29 mouse cellular contexts compared by ENCODE assay signal in the genomic region with DNA sequence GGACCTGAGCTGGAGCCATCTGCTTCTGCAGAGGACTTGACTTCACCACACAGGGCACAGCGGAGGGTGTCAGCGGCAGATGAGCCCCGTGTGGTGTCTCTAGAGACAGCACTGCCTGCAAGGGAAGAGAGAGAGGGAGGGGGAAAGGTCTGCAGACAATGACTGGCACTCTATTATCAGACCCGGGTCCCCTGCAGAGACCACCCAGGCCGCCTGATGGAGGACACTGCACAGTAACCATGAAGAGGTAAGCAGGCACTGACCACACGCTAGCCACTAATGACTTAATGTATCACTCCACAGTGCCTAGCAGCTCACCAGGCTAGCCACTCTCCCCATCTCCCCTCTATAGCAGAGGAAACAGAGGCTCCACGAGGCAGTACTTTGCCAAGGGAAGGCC. TPM values are rescaled to one million over a fixed set of nuclear protein-coding genes. Genes with fewer than 3 reads are reported as not detected.
DNase-seq lines count a peak whose midpoint lies in the region; ATAC-seq lines count a peak whose summit lies in the region.
"Had no signal": no experiment of that assay in that cellular context is flagged by ENCODE, and none has a peak within 500 bp of the region (broad histone marks: within the 10 kb centered on the region; RNA-seq: fewer than 3 reads in every experiment).

No protein-coding gene starts in this region.

- no peak for DNase-seq in hindbrain, embryonic 10.5 days (ENCODE audit: low spot score)
- no peak for DNase-seq in hindbrain, embryonic 14.5 days (ENCODE audit: low spot score)
- no peak for DNase-seq in liver, embryonic 11.5 days (ENCODE audit: low spot score)
- DNase-seq in retina, postnatal 1 day = peak; percentile 65
- DNase-seq in retina, embryonic 14.5 days (ENCODE audit: low spot score) = no peak
- DNase-seq in heart, postnatal 4 days = no peak
- DNase-seq: adrenal gland, postnatal 10 days; cerebellum, adult 11 months; cerebellum, adult 8-10 months; cerebellum, postnatal 14 days; embryo, embryonic 11 days; gastrocnemius, postnatal 10 days; heart, adult 18-20 months; heart, postnatal 10 days had no signal

- 0 out of 2 replicates have a peak overlapping the region, but pooled peaks have one; percentile 23 for H3K27ac ChIP-seq in hindbrain, embryonic 10.5 days
- no peak overlapping the region for H3K27ac ChIP-seq in hindbrain, embryonic 14.5 days
- H3K27ac ChIP-seq in liver, embryonic 15.5 days (replicated peaks) = 0 out of 2 replicates have a peak overlapping the region, but pooled peaks have one; percentile 24
- H3K27ac ChIP-seq in liver, embryonic 11.5 days (ENCODE audit: low read depth, low read length) = no peak overlapping the region
- H3K27ac ChIP-seq: embryonic facial prominence, embryonic 15.5 days; heart, embryonic 10.5 days had no signal

- WGBS in hindbrain, embryonic 10.5 days = 38% methylated on average over 7 of the region's 7 CpGs
- whole genome bisulfite sequencing in hindbrain, embryonic 14.5 days = 25% methylated on average over 7 of the region's 7 CpGs
- WGBS in liver, embryonic 15.5 days (ENCODE audit: insufficient replicate concordance) = 69% methylated on average over 7 of the region's 7 CpGs
- 56% methylated on average over 7 of the region's 7 CpGs for WGBS in liver, embryonic 11.5 days

- no peak overlapping the region for H3K9ac ChIP-seq in hindbrain, embryonic 14.5 days
- no peak overlapping the region for H3K9ac ChIP-seq in liver, embryonic 15.5 days
- no peak overlapping the region for H3K9ac ChIP-seq in liver, embryonic 11.5 days (ENCODE audit: low read depth, low read length)
- H3K9ac ChIP-seq: embryonic facial prominence, embryonic 15.5 days had no signal

- ATAC-seq in hindbrain, embryonic 14.5 days (ENCODE audit: low FRiP score) = no peak
- ATAC-seq in liver, embryonic 15.5 days (ENCODE audit: insufficient read depth) = no peak
- no peak for ATAC-seq in liver, embryonic 11.5 days (replicated peaks; ENCODE audit: low FRiP score)
- ATAC-seq: forebrain, embryonic 16.5 days had no signal

- H3K36me3 ChIP-seq in hindbrain, embryonic 10.5 days = peaks cover 83% of the 10 kb centered on the region
- peaks cover 38% of the 10 kb centered on the region for H3K36me3 ChIP-seq in hindbrain, embryonic 14.5 days (replicated peaks; ENCODE audit: control insufficient read depth, insufficient read depth)
- H3K36me3 ChIP-seq in liver, embryonic 15.5 days (replicated peaks) = peaks cover 48% of the 10 kb centered on the region
- no peaks in the 10 kb centered on the region; the same call in 1 of the 2 replicates for H3K36me3 ChIP-seq in liver, embryonic 11.5 days (ENCODE audit: control insufficient read depth, insufficient read depth, low read length)

- no peaks in the 10 kb centered on the region for H3K27me3 ChIP-seq in hindbrain, embryonic 10.5 days (ENCODE audit: insufficient read depth, poor library complexity, severe bottlenecking)
- no peaks in the 10 kb centered on the region for H3K27me3 ChIP-seq in hindbrain, embryonic 14.5 days (ENCODE audit: control insufficient read depth, insufficient read depth, low read length)
- no peaks in the 10 kb centered on the region for H3K27me3 ChIP-seq in liver, embryonic 15.5 days
- H3K27me3 ChIP-seq in liver, embryonic 11.5 days (replicated peaks; ENCODE audit: control insufficient read depth, insufficient read depth, low read length) = no peaks in the 10 kb centered on the region
- H3K27me3 ChIP-seq: embryonic facial prominence, embryonic 15.5 days had no signal

- H3K4me2 ChIP-seq in hindbrain, embryonic 14.5 days (replicated peaks) = no peak overlapping the region
- no peak overlapping the region for H3K4me2 ChIP-seq in liver, embryonic 15.5 days
- no peak overlapping the region for H3K4me2 ChIP-seq in liver, embryonic 11.5 days
- H3K4me2 ChIP-seq: embryonic facial prominence, embryonic 15.5 days had no signal

- H3K4me1 ChIP-seq in hindbrain, embryonic 10.5 days (replicated peaks) = peaks cover 15% of the 10 kb centered on the region
- H3K4me1 ChIP-seq in hindbrain, embryonic 14.5 days (replicated peaks; ENCODE audit: control insufficient read depth, insufficient read depth, low read length) = no peaks in the 10 kb centered on the region
- H3K4me1 ChIP-seq in liver, embryonic 15.5 days (replicated peaks) = peaks cover 46% of the 10 kb centered on the region
- H3K4me1 ChIP-seq in liver, embryonic 11.5 days (replicated peaks; ENCODE audit: control insufficient read depth, insufficient read depth, low read length) = peaks cover 19% of the 10 kb centered on the region
- H3K4me1 ChIP-seq: embryonic facial prominence, embryonic 15.5 days had no signal

- no peak overlapping the region for H3K4me3 ChIP-seq in hindbrain, embryonic 10.5 days
- no peak overlapping the region for H3K4me3 ChIP-seq in hindbrain, embryonic 14.5 days (replicated peaks; ENCODE audit: low read length)
- H3K4me3 ChIP-seq in liver, embryonic 15.5 days (replicated peaks) = no peak overlapping the region
- no peak overlapping the region for H3K4me3 ChIP-seq in liver, embryonic 11.5 days (ENCODE audit: low read depth, low read length)
- H3K4me3 ChIP-seq: embryonic facial prominence, embryonic 15.5 days; erythroblast, embryonic 14.5 days; heart, embryonic 10.5 days had no signal

- H3K9me3 ChIP-seq in hindbrain, embryonic 10.5 days = no peaks in the 10 kb centered on the region
- H3K9me3 ChIP-seq in hindbrain, embryonic 14.5 days (ENCODE audit: control insufficient read depth, low read length) = no peaks in the 10 kb centered on the region
- no peaks in the 10 kb centered on the region for H3K9me3 ChIP-seq in liver, embryonic 15.5 days (replicated peaks)
- no peaks in the 10 kb centered on the region for H3K9me3 ChIP-seq in liver, embryonic 11.5 days (ENCODE audit: control insufficient read depth, low read length)
- H3K9me3 ChIP-seq: embryonic facial prominence, embryonic 15.5 days; heart, embryonic 10.5 days had no signal

RNA-seq across cellular contexts. Expression of a gene that starts 8.6 kb away (rescaled TPM):
- not detected in 2 replicates for polyA plus RNA-seq in hindbrain, embryonic 10.5 days (2016; fragmentation: Nextera tagmentation; extraction: Ambion mirVana)
- not detected in 2 replicates for polyA plus RNA-seq in hindbrain, embryonic 14.5 days (2014; fragmentation: Nextera tagmentation; extraction: Ambion mirVana)
- not detected in 2 replicates for polyA plus RNA-seq in liver, embryonic 15.5 days (2015; fragmentation: Nextera tagmentation; extraction: Ambion mirVana)
- not detected in 2 replicates for polyA plus RNA-seq in liver, embryonic 11.5 days (2014; fragmentation: Nextera tagmentation; extraction: Ambion mirVana)
- total RNA-seq in heart, postnatal 4 days (2021) = not detected
- total RNA-seq: common myeloid progenitor, adult 5-6 weeks; gastrocnemius, postnatal 4 days; heart, postnatal 10 days; hematopoietic stem cell, adult 5-6 weeks; MEL had no signal
- polyA plus RNA-seq: brain, embryonic 14.5 days; C2C12; embryonic facial prominence, embryonic 11.5 days; erythroblast, embryonic 14.5 days; forebrain, embryonic 11.5 days; forebrain, embryonic 16.5 days; frontal cortex, adult 2 months; heart, embryonic 10.5 days; heart, embryonic 14.5 days had no signal

RNA-seq across cellular contexts. Expression of a gene that starts 14.9 kb away (rescaled TPM):
- polyA plus RNA-seq in hindbrain, embryonic 10.5 days (2016; fragmentation: Nextera tagmentation; extraction: Ambion mirVana) = not detected in 2 replicates
- polyA plus RNA-seq in hindbrain, embryonic 14.5 days (2014; fragmentation: Nextera tagmentation; extraction: Ambion mirVana) = not detected in 2 replicates
- polyA plus RNA-seq in liver, embryonic 15.5 days (2015; fragmentation: Nextera tagmentation; extraction: Ambion mirVana) = not detected in 2 replicates
- polyA plus RNA-seq in liver, embryonic 11.5 days (2014; fragmentation: Nextera tagmentation; extraction: Ambion mirVana) = not detected in 2 replicates
- not detected for total RNA-seq in heart, postnatal 4 days (2021)
- total RNA-seq: common myeloid progenitor, adult 5-6 weeks; gastrocnemius, postnatal 10 days; gastrocnemius, postnatal 4 days; hematopoietic stem cell, adult 5-6 weeks; MEL had no signal
- polyA plus RNA-seq: brain, embryonic 14.5 days; C2C12; embryonic facial prominence, embryonic 11.5 days; embryonic facial prominence, embryonic 15.5 days; erythroblast, embryonic 14.5 days; forebrain, embryonic 11.5 days; forebrain, embryonic 16.5 days; frontal cortex, adult 2 months; heart, embryonic 10.5 days; heart, embryonic 14.5 days had no signal

RNA-seq across cellular contexts. Expression of a gene that starts 26.5 kb away (rescaled TPM):
- polyA plus RNA-seq in hindbrain, embryonic 10.5 days (2016; fragmentation: Nextera tagmentation; extraction: Ambion mirVana) = not detected in 2 replicates
- polyA plus RNA-seq in hindbrain, embryonic 14.5 days (2014; fragmentation: Nextera tagmentation; extraction: Ambion mirVana) = not detected in 2 replicates
- 0.50 and 0.77 TPM in 2 replicates for polyA plus RNA-seq in liver, embryonic 15.5 days (2015; fragmentation: Nextera tagmentation; extraction: Ambion mirVana)
- polyA plus RNA-seq in liver, embryonic 11.5 days (2014; fragmentation: Nextera tagmentation; extraction: Ambion mirVana) = not detected in 2 replicates
- not detected for total RNA-seq in heart, postnatal 4 days (2021)
- total RNA-seq: MEL had no signal
- polyA plus RNA-seq: brain, embryonic 14.5 days; embryonic facial prominence, embryonic 11.5 days; erythroblast, embryonic 14.5 days; forebrain, embryonic 11.5 days; forebrain, embryonic 16.5 days; heart, embryonic 10.5 days; heart, embryonic 14.5 days had no signal

RNA-seq across cellular contexts. Expression of a gene that starts 32.3 kb away (rescaled TPM):
- 10.8 and 13.0 TPM in 2 replicates for polyA plus RNA-seq in hindbrain, embryonic 10.5 days (2016; fragmentation: Nextera tagmentation; extraction: Ambion mirVana)
- 3.9 and 4.6 TPM in 2 replicates for polyA plus RNA-seq in hindbrain, embryonic 14.5 days (2014; fragmentation: Nextera tagmentation; extraction: Ambion mirVana)
- 4.8 and 5.7 TPM in 2 replicates for polyA plus RNA-seq in liver, embryonic 15.5 days (2015; fragmentation: Nextera tagmentation; extraction: Ambion mirVana)
- polyA plus RNA-seq in liver, embryonic 11.5 days (2014; fragmentation: Nextera tagmentation; extraction: Ambion mirVana) = 8.8 and 8.9 TPM in 2 replicates
- 1 to 10 TPM; 4.8 to 5.3 TPM for total RNA-seq in heart, postnatal 4 days (2021)

Comparison
In these comparisons a context has a peak if more than half of its experiments do, and no peak if none do; other contexts are left out.
1. H3K27ac ChIP-seq: peak in hindbrain, embryonic 10.5 days (single experiment) and liver, embryonic 15.5 days (single experiment); none in hindbrain, embryonic 14.5 days (single experiment) and liver, embryonic 11.5 days (single experiment).